Mouse (Mus musculus) embryonic facial prominence, embryonic 10.5 days (tissue): ENCODE measurements around the gene Sec14l2. TPM values are rescaled to one million over a fixed set of nuclear protein-coding genes. Genes with fewer than 3 reads are reported as not detected.
A peak's percentile ranks its signal among the peaks of the same experiment; 100 is the strongest.

ENCODE experiments used
- DNase-seq: peaks from one replicate; pipeline ENCODE4 v3.0.0-alpha.2; 2017; ENCODE audit warnings: low spot score
- H3K27ac ChIP-seq: fragments of 300-500 bp; sonication (generic); replicated peaks from 2 replicates; pipeline ENCODE4 v1.5.1; 2016; ENCODE audit warnings: mild to moderate bottlenecking
- H3K27me3 ChIP-seq: fragments of 300-500 bp; sonication (generic); replicated peaks from 2 replicates; pipeline ENCODE4 v1.6.1; 2016; ENCODE audit warnings: low read depth, mild to moderate bottlenecking; ENCODE audit not compliant: poor library complexity, severe bottlenecking
- H3K36me3 ChIP-seq: fragments of 300-500 bp; sonication (generic); replicated peaks from 2 replicates; pipeline ENCODE4 v1.6.1; 2016; ENCODE audit warnings: mild to moderate bottlenecking, moderate library complexity
- H3K4me1 ChIP-seq: fragments of 300-500 bp; sonication (generic); 2 replicates; pipeline ENCODE4 v1.6.1; 2016
- H3K4me3 ChIP-seq: fragments of 300-500 bp; sonication (generic); 2 replicates; pipeline ENCODE4 v1.5.1; 2016; ENCODE audit warnings: mild to moderate bottlenecking, moderate library complexity
- H3K9me3 ChIP-seq: fragments of 300-500 bp; sonication (generic); 2 replicates; pipeline ENCODE4 v1.6.1; 2016; ENCODE audit warnings: mild to moderate bottlenecking
- WGBS: fragments of 180-500 bp; shearing (Covaris S2); methylation state at CpG from one replicate; pipeline ENCODE4 v1.1.7; 2016; 5-methylcytosine and 5-hydroxymethylcytosine counted together
- microRNA-seq: library from miRNA; unstranded; fragments of <30 nt; microRNA quantifications from one replicate; pipeline ENCODE4, GENCODE M21; 2017
- polyA plus RNA-seq: library from polyadenylated mRNA; unstranded; fragments of >200 nt; fragmentation: Nextera tagmentation; extraction: Ambion mirVana; gene quantifications from 2 replicates; pipeline ENCODE4 v1.2.1, GENCODE M21; 2016

The Sec14l2 gene
- polyA plus RNA-seq, 1 experiment from 2014 or later: 2.0 TPM

DNA sequence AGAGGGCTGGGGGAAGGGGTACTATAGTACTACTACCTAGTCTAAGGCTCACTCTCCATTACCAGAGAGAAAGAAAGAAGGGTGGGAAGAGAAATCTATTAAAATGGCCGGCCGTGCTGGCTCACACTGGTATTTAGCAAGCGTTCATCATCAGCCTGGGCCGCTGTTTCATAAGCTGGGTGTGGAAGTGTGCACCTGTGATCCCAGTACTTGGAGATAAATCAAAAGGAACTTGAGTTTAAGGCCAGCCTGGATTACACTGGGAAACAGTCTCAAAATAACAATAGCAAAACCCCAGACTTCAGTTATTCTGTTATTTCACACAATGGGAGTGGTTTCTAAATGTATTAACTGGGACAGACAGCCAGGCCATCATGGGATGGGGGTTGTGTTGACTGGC lies 60.7 kb downstream of the Sec14l2 start:
- no peaks in the 10 kb centered on the region for H3K9me3 ChIP-seq
- peaks cover 9% of the 10 kb centered on the region for H3K4me1 ChIP-seq
- H3K4me3 ChIP-seq: no peak overlapping the region
- no peak overlapping the region for H3K27ac ChIP-seq
- no peaks in the 10 kb centered on the region for H3K36me3 ChIP-seq
- whole genome bisulfite sequencing: 88% methylated on average over 4 of the region's 4 CpGs
- no peaks in the 10 kb centered on the region for H3K27me3 ChIP-seq
- no peak for DNase-seq

- H3K36me3 ChIP-seq: no peaks in the 10 kb centered on the region
- no peaks in the 10 kb centered on the region for H3K9me3 ChIP-seq
- no peak overlapping the region for H3K27ac ChIP-seq
- H3K4me1 ChIP-seq: peaks cover 9% of the 10 kb centered on the region
- H3K4me3 ChIP-seq: no peak overlapping the region
- H3K27me3 ChIP-seq: no peaks in the 10 kb centered on the region
- 76% methylated on average over 5 of the region's 5 CpGs for WGBS
- no peak for DNase-seq
Measured at GRCm38 (mm10) chr11:4060866-4061575, 62.2 kb downstream of the Sec14l2 start.

DNA sequence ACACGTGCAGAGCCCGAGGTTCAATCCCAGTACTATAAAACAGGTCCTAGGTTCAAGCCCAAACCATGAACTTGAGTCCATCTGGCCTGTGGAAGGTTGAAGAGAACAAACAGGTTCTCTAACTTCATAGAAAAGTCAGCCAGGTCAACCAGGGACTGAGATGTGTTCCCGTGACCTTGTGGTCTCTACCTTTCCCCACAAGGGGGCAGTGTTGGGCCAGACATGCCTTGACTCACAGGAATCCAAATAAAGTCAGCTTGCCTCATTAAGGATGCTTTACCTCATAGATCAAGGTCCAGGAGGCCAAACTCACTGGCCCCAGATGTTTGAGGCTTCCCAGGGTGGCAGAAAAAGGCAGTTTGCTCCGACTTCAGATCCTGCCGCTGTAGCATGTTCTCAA lies 69.6 kb downstream of the Sec14l2 start:
- DNase-seq: peak; percentile 79
- H3K27me3 ChIP-seq: no peaks in the 10 kb centered on the region
- no peaks in the 10 kb centered on the region for H3K9me3 ChIP-seq
- no peak overlapping the region for H3K27ac ChIP-seq
- H3K36me3 ChIP-seq: no peaks in the 10 kb centered on the region
- no peak overlapping the region for H3K4me3 ChIP-seq
- 18% methylated on average over 5 of the region's 5 CpGs for WGBS
- no peaks in the 10 kb centered on the region for H3K4me1 ChIP-seq

DNA sequence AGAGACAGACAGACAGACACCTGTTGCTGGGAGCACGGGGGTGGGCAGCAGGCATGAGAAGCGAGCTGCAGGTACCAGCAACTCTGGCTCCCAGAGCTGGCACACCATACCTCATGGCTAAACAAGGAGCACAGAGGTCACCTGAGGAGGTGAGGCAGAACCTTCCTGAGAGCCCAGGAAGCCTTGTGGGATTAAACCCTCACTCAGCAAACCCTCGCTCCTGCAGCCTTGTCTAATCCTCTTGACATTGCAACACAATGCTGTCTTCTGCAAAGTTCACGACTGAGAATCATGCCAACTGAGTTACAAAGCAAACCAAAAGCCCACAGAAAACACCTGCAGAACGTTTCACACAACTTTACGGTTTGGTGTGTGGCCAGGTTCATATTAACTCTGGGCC lies 74.8 kb downstream of the Sec14l2 start:
- 86% methylated on average over 6 of the region's 6 CpGs for WGBS
- H3K36me3 ChIP-seq: no peaks in the 10 kb centered on the region
- no peaks in the 10 kb centered on the region for H3K9me3 ChIP-seq
- H3K4me3 ChIP-seq: no peak overlapping the region
- DNase-seq: no peak
- no peak overlapping the region for H3K27ac ChIP-seq
- no peaks in the 10 kb centered on the region for H3K4me1 ChIP-seq
- no peaks in the 10 kb centered on the region for H3K27me3 ChIP-seq

DNA sequence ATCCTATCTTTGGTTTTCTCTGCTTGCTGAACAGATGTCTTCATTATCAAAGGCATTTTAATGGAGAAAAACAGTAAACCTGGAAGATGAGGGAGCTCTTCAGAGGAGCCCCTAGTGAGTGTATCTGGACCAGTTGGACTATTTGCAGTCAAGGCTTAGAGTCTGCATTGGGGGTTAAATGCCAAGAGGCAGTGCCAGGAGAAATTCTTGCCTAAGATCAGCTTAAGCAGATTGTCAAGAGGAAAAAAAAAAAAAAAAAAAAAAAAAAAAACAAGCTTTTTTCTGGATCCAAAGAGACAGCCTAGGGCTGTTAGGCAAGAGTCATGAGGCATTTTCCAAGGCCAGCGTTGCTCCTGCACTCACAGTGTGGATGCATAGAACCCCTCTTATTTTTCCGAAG lies 75.4 kb downstream of the Sec14l2 start:
- Histone ChIP-seq H3K4me3 (no peak overlapping the region), H3K36me3 (no peaks in the 10 kb centered on the region), H3K4me1 (no peaks in the 10 kb centered on the region), H3K27ac (no peak overlapping the region), H3K9me3 (no peaks in the 10 kb centered on the region), H3K27me3 (no peaks in the 10 kb centered on the region)
- WGBS: 86% methylated on average over 2 of the region's 2 CpGs
- no peak for DNase-seq

Small RNAs within 50 kb of the gene (microRNA-seq; reads per million reads assigned to microRNA genes)
- 5.8 reads per million, percentile 15 among the genes with 10 or more reads in this experiment for gene Mir3060

Other genes starting within 250 kb of the Sec14l2 start
- gene 4921536K21Rik, start 228.3 kb downstream of the Sec14l2 start, polyA plus RNA-seq: 0.61 and 0.97 TPM in 2 replicates
- gene Dusp18, start 228.2 kb downstream of the Sec14l2 start, polyA plus RNA-seq: 16.6 and 17.0 TPM in 2 replicates
- 3.1 and 3.5 TPM in 2 replicates for gene Slc35e4, start 208.8 kb downstream of the Sec14l2 start, polyA plus RNA-seq
- gene Tcn2, start 191.3 kb downstream of the Sec14l2 start, polyA plus RNA-seq: 23.7 and 23.9 TPM in 2 replicates
- 108 and 119 TPM in 2 replicates for gene Pes1, start 159.4 kb downstream of the Sec14l2 start, polyA plus RNA-seq
- 0.37 and 0.52 TPM in 2 replicates for gene 4930556J24Rik, start 146.6 kb downstream of the Sec14l2 start, polyA plus RNA-seq
- gene Gal3st1, start 139.8 kb downstream of the Sec14l2 start, polyA plus RNA-seq: 0.55 and 0.58 TPM in 2 replicates
- 0.29 TPM in 1 of 2 replicates, not detected in the other for gene Sec14l4, start 92.0 kb downstream of the Sec14l2 start, polyA plus RNA-seq
- not detected in 2 replicates for gene Sec14l3, start 58.6 kb downstream of the Sec14l2 start, polyA plus RNA-seq
- 14.6 and 15.6 TPM in 2 replicates for gene Mtfp1, start 28.0 kb downstream of the Sec14l2 start, polyA plus RNA-seq
- gene Rnf215, start 11.8 kb upstream of the Sec14l2 start, polyA plus RNA-seq: 21.2 and 22.8 TPM in 2 replicates
- gene Ccdc157, start 36.9 kb upstream of the Sec14l2 start, polyA plus RNA-seq: 7.2 and 8.0 TPM in 2 replicates
- 102 and 105 TPM in 2 replicates for gene Sf3a1, start 36.9 kb upstream of the Sec14l2 start, polyA plus RNA-seq
- 27.4 and 31.0 TPM in 2 replicates for gene Tbc1d10a, start 63.4 kb upstream of the Sec14l2 start, polyA plus RNA-seq
- gene Castor1, start 94.8 kb upstream of the Sec14l2 start, polyA plus RNA-seq: 2.2 and 2.4 TPM in 2 replicates
- gene Osm, start 113.0 kb upstream of the Sec14l2 start, polyA plus RNA-seq: not detected in 2 replicates
- 0.09 and 0.36 TPM in 2 replicates for gene Lif, start 134.1 kb upstream of the Sec14l2 start, polyA plus RNA-seq